ENCODE assay signal across 16 mouse cellular contexts in genomic region chr10:107503430-107503829, GRCm38 (mm10). TPM values are rescaled to one million over a fixed set of nuclear protein-coding genes. Genes with fewer than 3 reads are reported as not detected.
A peak's percentile ranks its signal among the peaks of the same experiment; 100 is the strongest.
DNase-seq lines count a peak whose midpoint lies in the region.
"Had no signal": no experiment of that assay in that cellular context is flagged by ENCODE, and none has a peak within 500 bp of the region (broad histone marks: within the 10 kb centered on the region; RNA-seq: fewer than 3 reads in every experiment).

No protein-coding gene starts in this region.

- intact Hi-C loops in heart, postnatal 25 days (cut with DNase I), result no loop called here

- peak; percentile 17 to 29 for DNase-seq in heart, adult 18-20 months
- no peak for DNase-seq in heart, postnatal 25 days (ENCODE audit: low spot score)
- DNase-seq in lung, postnatal 25 days (ENCODE audit: low spot score), result peak; percentile 5
- DNase-seq in lung, postnatal 14 days, result no peak
- peak; percentile 15 for DNase-seq in NIH3T3 (ENCODE audit: low read depth)
- DNase-seq in layer of hippocampus, adult 9-10 months (ENCODE audit: low spot score), result no peak
- no peak for DNase-seq in adrenal gland, postnatal 25 days
- DNase-seq: adrenal gland, postnatal 14 days; cerebellum, adult 18-20 months; cerebellum, adult 9-11 months; cerebellum, postnatal 36 days; gastrocnemius, postnatal 14 days; heart, adult 11 months; heart, postnatal 36 days had no signal

RNA-seq across cellular contexts. Expression of gene Myf6, which starts 8.9 kb away (rescaled TPM):
- not detected for total RNA-seq in heart, adult 18-20 months (2021)
- total RNA-seq in heart, postnatal 25 days (2021), result not detected
- total RNA-seq in adrenal gland, postnatal 25 days (2021), result not detected in 2 replicates
- total RNA-seq: adrenal gland, adult 18-20 months; adrenal gland, postnatal 14 days; ES-E14; heart, postnatal 36 days had no signal

RNA-seq across cellular contexts. Expression of gene Myf5, which starts 17.5 kb away (rescaled TPM):
- total RNA-seq in heart, adult 18-20 months (2021), result not detected
- not detected for total RNA-seq in heart, postnatal 25 days (2021)
- not detected in 2 replicates for total RNA-seq in adrenal gland, postnatal 25 days (2021)
- total RNA-seq: adrenal gland, adult 18-20 months; adrenal gland, postnatal 14 days; ES-E14; heart, postnatal 36 days had no signal

Comparison
In these comparisons a context has a peak if more than half of its experiments do, and no peak if none do; other contexts are left out.
1. DNase-seq: peak in heart, adult 18-20 months (2 of 2), lung, postnatal 25 days (single experiment) and NIH3T3 (single experiment); none in heart, postnatal 25 days (single experiment), lung, postnatal 14 days (single experiment), layer of hippocampus, adult 9-10 months (single experiment) and adrenal gland, postnatal 25 days (single experiment).